Mouse (Mus musculus): ENCODE data around the gene Lrig2. TPM values are rescaled to one million over a fixed set of nuclear protein-coding genes. Genes with fewer than 3 reads are reported as not detected.

Gene Lrig2
- total RNA-seq, 1 experiment: 21.7 TPM

GRCm38 (mm10) chr3:104543825-104544224, 32.1 kb upstream of the Lrig2 start:
- in situ Hi-C loops (cut with MboI; ENCODE audit: low sequenced_read_pairs in 2 of 2, unreplicated experiment in 2 of 2): no loop called here
- Histone ChIP-seq H3K9ac (ENCODE audit: insufficient read depth, low read depth, low read length, poor library complexity, severe bottlenecking) (no peak overlapping the region), H3K27ac (ENCODE audit: insufficient read depth, low read depth, low read length, poor library complexity, severe bottlenecking) (no peak overlapping the region), H3K4me1 (ENCODE audit: control insufficient read depth in 2 of 2, insufficient read depth in 2 of 2, low read length in 2 of 2, poor library complexity in 1 of 2) (no peaks in the 10 kb centered on the region), H3K4me3 (ENCODE audit: insufficient read depth in 1 of 2, low read depth in 1 of 2, low read length in 2 of 2, poor library complexity in 1 of 2, severe bottlenecking in 1 of 2) (no peak overlapping the region), H3K36me3 (ENCODE audit: control insufficient read depth, insufficient read depth, low read length, poor library complexity, severe bottlenecking) (no peaks in the 10 kb centered on the region), H3K9me3 (ENCODE audit: control insufficient read depth, insufficient read depth, low read depth, low read length) (no peaks in the 10 kb centered on the region)
- no peak for DNase-seq (ENCODE audit: low read depth, low spot score)
- TF ChIP-seq ZC3H11A (IDR thresholded peaks at IDR 0.05; ENCODE audit: borderline replicate concordance, low read depth, low read length): no peak
- TF ChIP-seq HCFC1 (IDR thresholded peaks at IDR 0.05; ENCODE audit: borderline replicate concordance, insufficient read depth, low read length): no peak
- TF ChIP-seq ZNF384 (IDR thresholded peaks at IDR 0.05; ENCODE audit: low read depth, low read length): no peak
- no peak for TF ChIP-seq MAFK (IDR thresholded peaks at IDR 0.05; ENCODE audit: insufficient read depth, low read depth, low read length)
- no peak for TF ChIP-seq CHD2 (IDR thresholded peaks at IDR 0.05; ENCODE audit: low read depth, low read length)

GRCm38 (mm10) chr3:104542065-104542429, 30.3 kb upstream of the Lrig2 start:
- no peak for DNase-seq (ENCODE audit: low read depth, low spot score)
- H3K4me3 ChIP-seq (ENCODE audit: insufficient read depth in 1 of 2, low read depth in 1 of 2, low read length in 2 of 2, poor library complexity in 1 of 2, severe bottlenecking in 1 of 2): no peak overlapping the region
- in situ Hi-C loops (cut with MboI; ENCODE audit: low sequenced_read_pairs in 2 of 2, unreplicated experiment in 2 of 2): no loop called here
- H3K4me1 ChIP-seq (ENCODE audit: control insufficient read depth in 2 of 2, insufficient read depth in 2 of 2, low read length in 2 of 2, poor library complexity in 1 of 2): no peaks in the 10 kb centered on the region
- H3K9me3 ChIP-seq (ENCODE audit: control insufficient read depth, insufficient read depth, low read depth, low read length): no peaks in the 10 kb centered on the region
- TF ChIP-seq MAFK (IDR thresholded peaks at IDR 0.05; ENCODE audit: insufficient read depth, low read depth, low read length) (no peak), ZC3H11A (IDR thresholded peaks at IDR 0.05; ENCODE audit: borderline replicate concordance, low read depth, low read length) (no peak), CHD2 (IDR thresholded peaks at IDR 0.05; ENCODE audit: low read depth, low read length) (no peak), HCFC1 (IDR thresholded peaks at IDR 0.05; ENCODE audit: borderline replicate concordance, insufficient read depth, low read length) (no peak), ZNF384 (IDR thresholded peaks at IDR 0.05; ENCODE audit: low read depth, low read length) (no peak)
- no peaks in the 10 kb centered on the region for H3K36me3 ChIP-seq (ENCODE audit: control insufficient read depth, insufficient read depth, low read length, poor library complexity, severe bottlenecking)
- no peak overlapping the region for H3K27ac ChIP-seq (ENCODE audit: insufficient read depth, low read depth, low read length, poor library complexity, severe bottlenecking)
- H3K9ac ChIP-seq (ENCODE audit: insufficient read depth, low read depth, low read length, poor library complexity, severe bottlenecking): no peak overlapping the region

DNA sequence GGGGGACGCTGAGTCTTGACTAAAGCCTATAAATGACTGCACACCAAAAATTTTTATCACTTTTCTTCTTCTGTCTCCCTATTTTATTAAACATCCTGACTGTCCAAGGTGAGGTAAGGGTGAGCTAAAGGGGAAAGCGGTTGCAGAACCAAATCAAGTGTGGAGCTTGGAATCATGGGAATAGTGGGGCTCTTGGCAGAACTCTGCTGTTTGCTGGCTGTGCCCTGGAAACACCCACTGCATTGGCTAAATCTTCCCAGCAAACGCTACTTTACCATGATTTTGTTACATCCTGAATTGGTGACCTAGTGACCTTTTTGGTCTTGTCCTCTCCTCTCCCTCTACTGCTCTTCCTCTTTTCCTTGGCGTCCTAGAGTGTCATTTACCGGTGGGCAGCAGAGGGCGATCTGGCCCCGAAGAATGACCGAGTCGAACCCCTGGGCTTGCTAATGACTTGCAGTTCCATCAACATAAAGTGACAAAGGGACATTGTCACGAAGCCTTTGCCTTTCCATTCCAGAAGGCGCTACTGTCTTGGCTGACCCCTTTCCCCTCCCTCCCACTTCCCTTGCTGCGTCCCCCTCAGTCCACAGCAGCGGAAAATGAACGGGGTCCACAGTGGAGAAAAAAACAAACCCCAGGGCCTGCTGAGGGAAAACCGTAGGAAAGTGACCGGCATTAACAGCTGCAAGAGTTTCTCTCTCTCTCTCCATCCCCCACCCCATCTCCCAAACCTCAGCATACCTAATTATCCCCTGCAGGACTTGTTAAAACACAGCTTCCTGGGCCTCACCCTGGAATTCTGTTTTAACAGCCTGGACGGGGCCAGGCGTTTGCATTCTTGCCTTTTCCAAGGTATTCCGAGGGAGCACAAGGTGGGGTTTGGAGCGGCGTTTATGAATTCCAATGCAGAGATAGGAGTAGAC, 29.7 kb upstream of the Lrig2 start:
- no peaks in the 10 kb centered on the region for H3K9me3 ChIP-seq (ENCODE audit: control insufficient read depth, insufficient read depth, low read depth, low read length)
- H3K4me1 ChIP-seq (ENCODE audit: control insufficient read depth in 2 of 2, insufficient read depth in 2 of 2, low read length in 2 of 2, poor library complexity in 1 of 2): no peaks in the 10 kb centered on the region
- no peak overlapping the region for H3K9ac ChIP-seq (ENCODE audit: insufficient read depth, low read depth, low read length, poor library complexity, severe bottlenecking)
- H3K27ac ChIP-seq (ENCODE audit: insufficient read depth, low read depth, low read length, poor library complexity, severe bottlenecking): no peak overlapping the region
- no peaks in the 10 kb centered on the region for H3K36me3 ChIP-seq (ENCODE audit: control insufficient read depth, insufficient read depth, low read length, poor library complexity, severe bottlenecking)
- TF ChIP-seq CHD2 (IDR thresholded peaks at IDR 0.05; ENCODE audit: low read depth, low read length) (no peak), ZC3H11A (IDR thresholded peaks at IDR 0.05; ENCODE audit: borderline replicate concordance, low read depth, low read length) (peak; percentile 29; the same call in 1 of the 2 replicates), ZNF384 (IDR thresholded peaks at IDR 0.05; ENCODE audit: low read depth, low read length) (no peak), MAFK (IDR thresholded peaks at IDR 0.05; ENCODE audit: insufficient read depth, low read depth, low read length) (0 out of 2 replicates have a peak, but pooled peaks have one; percentile 24), HCFC1 (IDR thresholded peaks at IDR 0.05; ENCODE audit: borderline replicate concordance, insufficient read depth, low read length) (no peak)
- H3K4me3 ChIP-seq (ENCODE audit: insufficient read depth in 1 of 2, low read depth in 1 of 2, low read length in 2 of 2, poor library complexity in 1 of 2, severe bottlenecking in 1 of 2): peak overlapping the region in 1 of 2 experiments; percentile 37; a peak in 2 of 4 replicates
- no peak for DNase-seq (ENCODE audit: low read depth, low spot score)
- in situ Hi-C loops (cut with MboI; ENCODE audit: low sequenced_read_pairs in 2 of 2, unreplicated experiment in 2 of 2): no loop called here

DNA sequence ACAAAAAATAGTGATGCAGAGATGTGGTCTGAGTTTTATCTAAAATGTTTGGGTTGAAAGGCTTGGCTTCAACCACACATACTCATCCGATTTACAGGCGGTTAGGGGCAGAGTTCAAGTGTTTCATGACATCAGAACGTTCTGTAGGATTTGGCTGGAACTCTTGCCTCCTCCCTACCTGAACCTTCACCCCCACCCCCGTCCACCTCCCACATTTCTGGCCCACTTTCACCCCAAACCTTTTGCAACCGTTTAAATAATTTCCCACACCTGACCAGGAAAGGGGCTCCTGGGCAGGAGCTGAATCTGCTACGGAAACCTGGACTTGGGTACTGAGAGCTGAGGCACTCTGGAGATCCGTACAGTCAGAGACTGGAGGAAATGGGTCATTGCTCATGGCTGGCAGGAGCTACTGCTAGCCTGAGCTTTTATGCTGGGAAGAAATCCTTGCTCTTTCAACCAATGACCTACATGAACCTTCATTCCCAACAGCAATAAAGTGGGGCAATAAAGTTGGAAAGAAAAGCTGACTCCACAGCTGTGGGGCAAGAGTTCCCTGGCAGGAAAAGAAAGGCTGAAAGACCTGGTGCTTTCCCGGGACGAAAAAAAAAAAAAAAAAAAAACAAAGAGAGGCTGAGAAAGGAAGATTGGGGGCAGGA, 28.9 kb upstream of the Lrig2 start:
- H3K4me3 ChIP-seq (ENCODE audit: insufficient read depth in 1 of 2, low read depth in 1 of 2, low read length in 2 of 2, poor library complexity in 1 of 2, severe bottlenecking in 1 of 2): no peak overlapping the region
- H3K4me1 ChIP-seq (ENCODE audit: control insufficient read depth in 2 of 2, insufficient read depth in 2 of 2, low read length in 2 of 2, poor library complexity in 1 of 2): no peaks in the 10 kb centered on the region
- H3K27ac ChIP-seq (ENCODE audit: insufficient read depth, low read depth, low read length, poor library complexity, severe bottlenecking): no peak overlapping the region
- in situ Hi-C loops (cut with MboI; ENCODE audit: low sequenced_read_pairs in 2 of 2, unreplicated experiment in 2 of 2): no loop called here
- H3K9me3 ChIP-seq (ENCODE audit: control insufficient read depth, insufficient read depth, low read depth, low read length): no peaks in the 10 kb centered on the region
- H3K36me3 ChIP-seq (ENCODE audit: control insufficient read depth, insufficient read depth, low read length, poor library complexity, severe bottlenecking): no peaks in the 10 kb centered on the region
- DNase-seq (ENCODE audit: low read depth, low spot score): no peak
- H3K9ac ChIP-seq (ENCODE audit: insufficient read depth, low read depth, low read length, poor library complexity, severe bottlenecking): no peak overlapping the region
- no peak for TF ChIP-seq HCFC1 (IDR thresholded peaks at IDR 0.05; ENCODE audit: borderline replicate concordance, insufficient read depth, low read length)
- TF ChIP-seq CHD2 (IDR thresholded peaks at IDR 0.05; ENCODE audit: low read depth, low read length): no peak
- TF ChIP-seq ZNF384 (IDR thresholded peaks at IDR 0.05; ENCODE audit: low read depth, low read length): no peak
- no peak for TF ChIP-seq MAFK (IDR thresholded peaks at IDR 0.05; ENCODE audit: insufficient read depth, low read depth, low read length)
- no peak for TF ChIP-seq ZC3H11A (IDR thresholded peaks at IDR 0.05; ENCODE audit: borderline replicate concordance, low read depth, low read length)
